Mouse (Mus musculus) bone marrow, adult 2 months (tissue): ENCODE measurements at regions not wholly inside any gene's neighbourhood (a gene's known extent, or its start where the extent isn't known, plus 50 kb on each side); places are given as distances from the start of the nearest gene placed in this dataset.

Source experiments
- CTCF ChIP-seq: fragments of 200-500 bp; IDR thresholded peaks from 2 replicates; pipeline ENCODE4 v1.5.1; 2011; ENCODE audit warnings: low read length, control low read depth; ENCODE audit not compliant: control insufficient read depth, insufficient read depth
- POLR2A ChIP-seq: fragments of 200-500 bp; IDR thresholded peaks from 2 replicates; pipeline ENCODE4 v1.6.1; 2011; ENCODE audit warnings: low read depth, mild to moderate bottlenecking, control low read depth, low read length, borderline replicate concordance; ENCODE audit not compliant: control insufficient read depth

DNA sequence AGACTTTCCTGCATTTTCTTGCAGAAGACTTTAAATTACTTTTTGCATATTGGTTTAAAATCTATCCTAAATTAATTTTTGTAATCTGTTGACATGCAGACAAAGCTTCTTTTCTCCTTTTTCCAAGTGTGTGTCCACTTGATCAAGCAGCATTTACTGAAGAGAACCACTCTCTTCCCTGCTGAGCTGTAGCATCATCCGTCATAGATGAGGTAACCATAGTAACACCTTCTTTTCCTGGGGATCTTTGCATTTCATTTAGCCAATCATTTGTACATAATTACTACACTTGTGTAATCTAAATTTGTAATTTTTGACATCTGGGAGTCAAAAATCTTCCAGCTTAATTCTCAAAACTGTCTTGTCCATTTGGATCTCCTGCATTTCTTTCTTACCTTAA, 53.2 kb upstream of the Dnajc1 start:
- TF ChIP-seq CTCF (no peak), POLR2A (no peak)
